Mouse (Mus musculus) forebrain, embryonic 16.5 days (tissue): Measurements from ENCODE around the gene Ndrg3. TPM values are rescaled to one million over a fixed set of nuclear protein-coding genes. Genes with fewer than 3 reads are reported as not detected.

Experiments
- ATAC-seq: fragments of 200-750 bp; cut with Nextera tagmentation; 2 replicates; pipeline ENCODE4 v1.8.0; 2017; ENCODE audit warnings: mild to moderate bottlenecking, moderate library complexity
- H3K27ac ChIP-seq: fragments of 300-500 bp; sonication (generic); 2 replicates; pipeline ENCODE4 v1.5.1; 2014; ENCODE audit warnings: low read length, control low read depth
- H3K27me3 ChIP-seq: fragments of 300-500 bp; sonication (generic); replicated peaks from 2 replicates; pipeline ENCODE4 v1.6.1; 2014; ENCODE audit warnings: low read length; ENCODE audit not compliant: control insufficient read depth, insufficient read depth
- H3K36me3 ChIP-seq: fragments of 300-500 bp; sonication (generic); 2 replicates; pipeline ENCODE4 v1.6.1; 2014; ENCODE audit not compliant: control insufficient read depth, insufficient read depth
- H3K4me1 ChIP-seq: fragments of 300-500 bp; sonication (generic); replicated peaks from 2 replicates; pipeline ENCODE4 v1.6.1; 2014; ENCODE audit warnings: low read length; ENCODE audit not compliant: control insufficient read depth, insufficient read depth
- H3K4me2 ChIP-seq: fragments of 300-500 bp; sonication (generic); 2 replicates; pipeline ENCODE4 v1.6.1; 2014; ENCODE audit warnings: mild to moderate bottlenecking, low read length, control low read depth
- H3K4me3 ChIP-seq: fragments of 300-500 bp; sonication (generic); replicated peaks from 2 replicates; pipeline ENCODE4 v1.5.1; 2014; ENCODE audit warnings: mild to moderate bottlenecking, low read length, control low read depth
- H3K9ac ChIP-seq: fragments of 300-500 bp; sonication (generic); replicated peaks from 2 replicates; pipeline ENCODE4 v1.6.1; 2014; ENCODE audit warnings: low read depth, low read length, control low read depth
- H3K9me3 ChIP-seq: fragments of 300-500 bp; sonication (generic); 2 replicates; pipeline ENCODE4 v1.6.1; 2016; ENCODE audit warnings: low read length; ENCODE audit not compliant: control insufficient read depth
- WGBS: fragments of 180-500 bp; shearing (Covaris S2); extraction: QIAGEN DNeasy Blood & Tissue Kit; methylation state at CpG from one replicate; pipeline ENCODE4 v1.1.7; 2014; 5-methylcytosine and 5-hydroxymethylcytosine counted together
- polyA plus RNA-seq: library from polyadenylated mRNA; unstranded; fragments of >200 nt; fragmentation: Nextera tagmentation; extraction: Ambion mirVana; gene quantifications from 2 replicates; pipeline ENCODE4 v1.2.1, GENCODE M21; 2015

The Ndrg3 gene
- 150 and 152 TPM in 2 replicates for polyA plus RNA-seq

GRCm38 (mm10) chr2:156991470-156992319 lies at the start of gene Ndrg3:
Ndrg3 (minus strand) TSS chr2:156992056.
- Histone ChIP-seq H3K9ac (peak within 1 kb of the TSS; percentile 90), H3K4me3 (peak within 1 kb of the TSS; percentile 95), H3K9me3 (no peaks in the 10 kb centered on the region), H3K36me3 (no peaks in the 10 kb centered on the region), H3K27ac (peak within 1 kb of the TSS; percentile 70), H3K4me2 (peak within 1 kb of the TSS; percentile 96), H3K4me1 (peaks cover 15% of the 10 kb centered on the region), H3K27me3 (no peaks in the 10 kb centered on the region)
- WGBS: under 1% methylated on average over 59 of the region's 66 CpGs
- ATAC-seq: peak; percentile 98

DNA sequence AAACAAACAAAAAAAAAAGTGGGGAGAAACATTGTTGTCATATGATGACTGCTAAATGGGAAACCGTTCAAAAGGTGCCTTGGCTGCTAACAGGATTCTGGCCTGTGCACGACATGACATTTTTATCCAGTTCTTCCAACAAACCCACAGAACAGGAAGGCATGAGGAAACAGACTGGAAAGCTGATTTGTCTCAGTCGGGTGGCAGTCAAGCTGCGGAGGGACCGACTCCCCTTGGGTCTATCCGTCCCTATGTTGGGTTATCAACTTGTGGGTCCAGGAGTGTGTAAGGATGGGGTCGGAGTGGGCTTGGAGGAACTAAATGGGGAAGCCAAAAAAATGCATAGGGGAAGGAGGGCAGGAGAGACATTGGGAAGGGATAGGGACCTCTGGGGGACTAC lies 49.6 kb upstream of the Ndrg3 start:
- Histone ChIP-seq H3K36me3 (peaks cover 29% of the 10 kb centered on the region), H3K4me3 (no peak overlapping the region), H3K27me3 (no peaks in the 10 kb centered on the region), H3K27ac (no peak overlapping the region), H3K9me3 (no peaks in the 10 kb centered on the region), H3K9ac (no peak overlapping the region), H3K4me1 (peaks cover 6% of the 10 kb centered on the region), H3K4me2 (no peak overlapping the region)
- no peak for ATAC-seq
- WGBS: 93% methylated on average over 7 of the region's 7 CpGs

GRCm38 (mm10) chr2:157040649-157041046 lies 48.8 kb upstream of the Ndrg3 start:
- Histone ChIP-seq H3K9me3 (no peaks in the 10 kb centered on the region), H3K4me1 (peaks cover 6% of the 10 kb centered on the region), H3K27me3 (no peaks in the 10 kb centered on the region), H3K36me3 (peaks cover 24% of the 10 kb centered on the region), H3K9ac (no peak overlapping the region), H3K4me2 (no peak overlapping the region), H3K4me3 (no peak overlapping the region), H3K27ac (no peak overlapping the region)
- ATAC-seq: no peak
- 86% methylated on average over 17 of the region's 17 CpGs for WGBS

- H3K36me3 ChIP-seq: peaks cover 24% of the 10 kb centered on the region
- no peaks in the 10 kb centered on the region for H3K9me3 ChIP-seq
- no peak overlapping the region for H3K27ac ChIP-seq
- no peaks in the 10 kb centered on the region for H3K27me3 ChIP-seq
- no peak overlapping the region for H3K9ac ChIP-seq
- H3K4me3 ChIP-seq: no peak overlapping the region
- ATAC-seq: peak; percentile 45
- 87% methylated on average over 50 of the region's 50 CpGs for WGBS
- peaks cover 6% of the 10 kb centered on the region for H3K4me1 ChIP-seq
- H3K4me2 ChIP-seq: no peak overlapping the region
Measured at GRCm38 (mm10) chr2:157039900-157040648, 48.2 kb upstream of the Ndrg3 start.

DNA sequence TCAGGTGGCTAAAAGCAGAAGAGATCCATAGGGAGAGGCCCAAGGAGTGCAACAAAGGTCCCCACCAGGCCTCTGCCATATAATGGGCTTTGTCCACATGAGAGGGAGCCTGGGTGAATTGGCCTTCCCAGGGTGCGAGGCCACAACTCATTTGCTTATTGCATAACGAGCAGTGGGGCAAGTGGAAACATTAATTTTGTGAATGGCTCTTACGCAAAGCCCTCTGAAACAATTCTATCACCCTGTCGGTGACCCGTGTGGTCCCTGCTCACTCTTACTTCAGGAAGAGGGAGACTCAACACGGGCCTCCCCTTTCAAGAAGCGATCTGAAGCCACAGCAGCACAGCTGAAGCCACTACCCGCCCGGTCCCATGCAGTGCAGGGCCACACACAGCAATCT lies 45.4 kb upstream of the Ndrg3 start:
- Histone ChIP-seq H3K4me1 (no peaks in the 10 kb centered on the region), H3K9ac (no peak overlapping the region), H3K27ac (no peak overlapping the region), H3K4me3 (no peak overlapping the region), H3K27me3 (no peaks in the 10 kb centered on the region), H3K9me3 (no peaks in the 10 kb centered on the region), H3K4me2 (no peak overlapping the region), H3K36me3 (peaks cover 28% of the 10 kb centered on the region)
- no peak for ATAC-seq
- 38% methylated on average over 9 of the region's 9 CpGs for WGBS

GRCm38 (mm10) chr2:157036400-157036799 lies 44.5 kb upstream of the Ndrg3 start:
- no peak for ATAC-seq
- Histone ChIP-seq H3K27me3 (no peaks in the 10 kb centered on the region), H3K4me2 (no peak overlapping the region), H3K4me1 (no peaks in the 10 kb centered on the region), H3K36me3 (peaks cover 29% of the 10 kb centered on the region), H3K9me3 (no peaks in the 10 kb centered on the region), H3K4me3 (no peak overlapping the region), H3K9ac (no peak overlapping the region), H3K27ac (no peak overlapping the region)
- 97% methylated on average over 8 of the region's 8 CpGs for WGBS

DNA sequence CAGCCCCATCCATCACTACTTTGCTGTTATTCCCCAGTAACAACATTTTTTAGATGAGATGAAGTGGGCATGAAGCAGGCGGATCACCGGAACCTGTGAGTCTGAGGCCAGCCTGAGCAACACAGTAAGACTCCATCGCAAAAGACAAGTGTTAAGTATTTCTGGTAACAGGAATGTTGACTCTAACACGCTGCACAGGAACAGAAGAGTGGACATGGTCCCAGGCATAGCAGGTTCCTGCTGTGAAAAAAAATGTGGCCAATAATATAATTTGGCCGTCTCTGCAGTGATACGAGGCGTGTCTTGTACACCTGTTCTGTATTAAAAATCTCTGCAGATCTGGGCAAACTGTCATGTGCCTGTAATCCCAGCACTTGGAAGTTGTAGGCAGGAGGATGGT lies 43.5 kb upstream of the Ndrg3 start:
- Histone ChIP-seq H3K9me3 (no peaks in the 10 kb centered on the region), H3K27ac (no peak overlapping the region), H3K4me3 (no peak overlapping the region), H3K36me3 (peaks cover 24% of the 10 kb centered on the region), H3K9ac (no peak overlapping the region), H3K27me3 (no peaks in the 10 kb centered on the region), H3K4me1 (no peaks in the 10 kb centered on the region), H3K4me2 (no peak overlapping the region)
- ATAC-seq: no peak
- WGBS: 91% methylated on average over 7 of the region's 7 CpGs

- no peaks in the 10 kb centered on the region for H3K27me3 ChIP-seq
- H3K36me3 ChIP-seq: peaks cover 52% of the 10 kb centered on the region
- no peak overlapping the region for H3K4me3 ChIP-seq
- no peaks in the 10 kb centered on the region for H3K9me3 ChIP-seq
- no peak overlapping the region for H3K4me2 ChIP-seq
- no peaks in the 10 kb centered on the region for H3K4me1 ChIP-seq
- 38% methylated on average over 9 of the region's 9 CpGs for WGBS
- no peak overlapping the region for H3K9ac ChIP-seq
- peak; percentile 80 for ATAC-seq
- no peak overlapping the region for H3K27ac ChIP-seq
Measured at GRCm38 (mm10) chr2:157030804-157031203, 38.9 kb upstream of the Ndrg3 start.

- H3K4me2 ChIP-seq: no peak overlapping the region
- H3K9me3 ChIP-seq: 0 out of 2 replicates have a peak, but pooled peaks cover 5% of the 10 kb centered on the region
- WGBS: 91% methylated on average over 4 of the region's 4 CpGs
- no peak for ATAC-seq
- H3K27me3 ChIP-seq: no peaks in the 10 kb centered on the region
- H3K27ac ChIP-seq: no peak overlapping the region
- peaks cover 74% of the 10 kb centered on the region for H3K36me3 ChIP-seq
- H3K4me3 ChIP-seq: no peak overlapping the region
- H3K9ac ChIP-seq: no peak overlapping the region
- no peaks in the 10 kb centered on the region for H3K4me1 ChIP-seq
Measured at GRCm38 (mm10) chr2:157028261-157028660, 36.4 kb upstream of the Ndrg3 start.
